Mouse (Mus musculus) heart, postnatal 36 days (tissue): ENCODE data around the gene Gm20388. TPM values are rescaled to one million over a fixed set of nuclear protein-coding genes. Genes with fewer than 3 reads are reported as not detected.
A peak's percentile ranks its signal among the peaks of the same experiment; 100 is the strongest.

Experiments
- DNase-seq, 2 experiments: peaks; one replicate each; pipeline ENCODE4 v3.0.0; 2021 to 2022
- intact Hi-C: fragments of 180-260 bp; cut with DNase I; formaldehyde crosslinking; loops from one replicate; pipeline ENCODE4 v1.15.1; 2025
- total RNA-seq, 2 experiments: library from RNA; stranded (reverse); gene quantifications; 2 replicates each; pipeline ENCODE4 v1.2.3; 2021

The Gm20388 gene
- total RNA-seq, 2 experiments from 2014 or later = 3.5 to 4.9 TPM

DNA sequence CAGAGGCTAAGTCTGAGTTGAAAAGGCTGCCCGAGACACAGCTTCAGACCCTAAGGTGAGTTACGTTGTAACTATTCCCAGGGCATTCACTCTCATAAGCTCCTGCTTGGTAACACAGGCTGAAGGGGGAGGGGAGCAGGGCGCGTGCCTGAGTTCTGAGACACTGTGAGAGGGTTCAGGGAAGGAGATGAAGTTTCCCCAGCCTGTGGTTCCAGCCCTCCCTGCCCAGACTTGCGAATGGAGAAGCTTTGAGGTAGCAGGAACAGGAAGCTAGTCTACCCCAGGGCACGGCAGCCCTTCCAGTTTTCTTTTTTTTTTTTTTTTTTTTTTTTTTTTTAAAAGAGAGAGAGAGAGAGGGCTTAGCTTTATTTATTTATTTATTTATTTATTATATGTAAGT, 1950.6 kb downstream of the Gm20388 start:
- intact Hi-C loops = no loop called here
- no peak for DNase-seq

DNA sequence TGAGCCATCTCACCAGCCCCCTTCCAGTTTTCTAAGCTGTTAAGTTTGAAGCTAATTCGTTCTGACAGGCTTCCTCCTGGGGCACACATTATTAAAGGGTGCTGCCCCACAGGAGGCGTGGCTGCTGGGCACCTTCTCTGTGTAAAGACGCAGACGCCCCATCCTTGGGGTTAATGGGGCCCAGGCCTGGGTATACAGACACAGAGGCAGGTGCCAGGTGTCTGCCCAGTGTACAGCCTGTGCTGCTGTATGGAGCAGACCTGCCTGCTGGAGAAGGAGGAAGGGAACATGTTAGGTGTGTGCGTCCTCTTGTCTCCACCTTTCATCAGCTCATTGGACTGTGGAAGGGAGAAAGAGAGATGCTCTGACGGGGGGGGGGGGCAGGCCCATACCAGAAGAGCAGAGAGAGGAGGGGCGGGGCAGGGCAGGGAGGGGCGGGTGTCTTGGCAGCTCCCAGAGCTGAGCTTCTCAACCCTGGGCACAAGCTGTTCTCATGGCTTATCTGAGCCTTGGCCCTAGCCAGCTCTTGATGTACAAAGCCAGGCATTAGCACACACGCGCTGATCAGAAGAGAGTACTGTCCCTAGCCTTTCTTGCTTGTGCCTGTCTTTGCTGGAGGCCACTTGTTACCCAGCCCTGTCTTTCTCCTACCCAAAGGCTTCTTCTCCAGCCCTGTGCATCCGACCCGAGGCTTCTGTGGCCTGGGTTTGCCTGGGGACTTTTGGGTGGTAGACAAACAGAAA, 1951.3 kb downstream of the Gm20388 start:
- peak; percentile 16 to 35 for DNase-seq
- intact Hi-C loops = no loop called here

DNA sequence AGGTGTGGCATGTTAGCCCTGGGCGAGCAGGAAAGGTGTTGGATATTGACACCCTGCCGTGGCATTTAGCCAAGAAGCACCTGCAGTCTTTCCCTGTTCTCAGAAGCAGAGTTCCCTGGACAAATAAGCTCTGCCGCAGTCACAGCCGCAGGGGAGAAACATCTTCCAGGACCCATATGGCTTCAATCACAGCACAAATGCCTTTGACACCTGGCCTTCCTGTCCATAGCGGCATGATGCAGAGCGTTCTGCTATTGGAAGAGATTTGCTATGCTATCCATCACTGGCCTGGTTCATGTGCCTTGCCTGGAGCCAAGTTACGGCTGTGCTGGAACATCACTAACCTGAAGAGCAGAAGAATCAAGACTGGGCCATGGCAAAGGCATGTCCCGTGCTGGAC, 1954.7 kb downstream of the Gm20388 start:
- intact Hi-C loops = no loop called here
- no peak for DNase-seq

GRCm38 (mm10) chr8:121868196-121868595, 1957.6 kb downstream of the Gm20388 start:
- intact Hi-C loops = no loop called here
- no peak for DNase-seq

DNA sequence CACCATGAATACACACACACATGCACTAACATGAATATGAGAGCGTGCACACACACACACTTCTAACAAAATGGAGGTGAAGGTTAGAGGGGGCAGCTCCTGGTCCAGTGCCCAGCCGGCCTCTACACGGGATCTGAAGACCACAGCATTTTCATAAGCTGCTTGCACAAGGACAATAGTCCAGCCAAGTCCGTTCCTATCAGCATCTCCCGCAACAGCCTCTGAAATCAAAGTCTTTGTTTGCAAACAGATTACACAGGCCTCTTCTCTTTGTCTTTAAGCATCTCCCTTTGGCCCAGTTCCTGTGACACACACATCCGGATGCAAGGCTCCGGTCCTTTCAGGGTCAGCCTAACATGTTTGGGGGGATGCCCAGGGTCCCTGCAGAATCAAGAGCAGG, 1958.3 kb downstream of the Gm20388 start:
- intact Hi-C loops = no loop called here
- no peak for DNase-seq

DNA sequence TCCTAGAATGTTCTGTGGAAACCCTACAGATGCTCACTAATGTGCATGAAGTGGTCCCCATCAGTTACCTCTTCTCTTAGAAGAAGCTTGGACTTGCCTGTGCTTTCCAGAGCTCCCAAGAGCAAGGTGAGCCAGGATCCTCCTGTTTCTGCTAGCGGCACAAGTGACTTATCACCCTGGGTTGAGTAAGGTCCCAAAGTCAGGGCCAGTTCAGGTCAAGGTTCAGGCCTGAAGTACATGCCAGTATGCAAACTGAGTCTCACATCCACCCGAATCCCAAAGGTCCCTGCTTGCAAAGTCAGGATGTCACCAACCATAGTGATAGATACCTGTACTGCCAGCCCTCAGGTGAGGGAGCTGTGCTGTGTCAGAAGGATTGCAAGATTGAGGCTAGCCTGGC, 1959.5 kb downstream of the Gm20388 start:
- intact Hi-C loops = no loop called here
- DNase-seq = no peak

- DNase-seq = no peak
- intact Hi-C loops = no loop called here
Measured at GRCm38 (mm10) chr8:121871833-121872440, 1961.3 kb downstream of the Gm20388 start.

DNA sequence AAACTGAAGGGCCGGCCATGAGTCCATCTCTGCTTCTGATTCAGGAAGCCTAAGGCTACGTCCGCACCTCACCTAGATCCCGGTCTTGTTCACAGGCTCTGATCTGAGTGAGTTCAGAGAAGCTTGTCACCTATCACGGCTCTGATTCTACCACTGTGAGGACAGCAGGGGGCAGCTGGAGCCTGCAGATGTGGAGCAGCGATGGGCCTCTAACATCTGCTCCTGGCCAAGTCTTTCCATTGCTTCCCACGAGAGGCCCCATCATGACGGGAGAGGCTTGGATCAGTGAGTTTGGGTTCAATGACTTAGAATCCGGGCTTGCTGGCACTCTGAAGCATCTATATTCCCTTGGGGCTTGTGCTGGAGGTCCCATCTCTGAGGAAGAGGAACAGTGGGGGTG, 1963.4 kb downstream of the Gm20388 start:
- peak; percentile 59 to 60 for DNase-seq
- intact Hi-C loops = loop anchor here (1.0 kb wide), 2 partner anchors 35 to 51 kb away; no protein-coding TSS in a partner anchor

DNA sequence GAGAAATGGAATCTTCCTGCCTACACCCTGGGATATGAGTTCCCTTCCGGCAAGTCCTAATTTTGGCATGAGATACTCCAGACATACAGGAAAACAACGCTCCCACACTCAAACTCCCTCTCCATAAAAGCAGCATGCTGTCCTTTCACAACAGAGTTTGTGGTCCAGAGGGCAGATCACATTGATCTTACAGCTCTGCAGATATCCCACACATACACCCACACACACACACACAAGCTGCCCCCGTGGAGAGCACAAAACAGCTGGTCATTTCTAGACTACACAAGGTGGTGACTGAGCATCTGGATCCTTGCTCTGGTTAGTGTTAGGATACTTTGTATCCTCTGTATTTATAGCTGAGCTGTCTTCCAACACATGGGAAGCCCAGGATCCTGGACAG, 1964.4 kb downstream of the Gm20388 start:
- no peak for DNase-seq
- intact Hi-C loops = no loop called here

- no peak for DNase-seq
Measured at GRCm38 (mm10) chr8:121875517-121875916, 1964.9 kb downstream of the Gm20388 start.

GRCm38 (mm10) chr8:121877212-121877611, 1966.6 kb downstream of the Gm20388 start:
- no peak for DNase-seq
- intact Hi-C loops = no loop called here

More at GRCm38 (mm10) chr8:121875517-121875916, 1964.9 kb downstream of the Gm20388 start:
- intact Hi-C loops = no loop called here

DNA sequence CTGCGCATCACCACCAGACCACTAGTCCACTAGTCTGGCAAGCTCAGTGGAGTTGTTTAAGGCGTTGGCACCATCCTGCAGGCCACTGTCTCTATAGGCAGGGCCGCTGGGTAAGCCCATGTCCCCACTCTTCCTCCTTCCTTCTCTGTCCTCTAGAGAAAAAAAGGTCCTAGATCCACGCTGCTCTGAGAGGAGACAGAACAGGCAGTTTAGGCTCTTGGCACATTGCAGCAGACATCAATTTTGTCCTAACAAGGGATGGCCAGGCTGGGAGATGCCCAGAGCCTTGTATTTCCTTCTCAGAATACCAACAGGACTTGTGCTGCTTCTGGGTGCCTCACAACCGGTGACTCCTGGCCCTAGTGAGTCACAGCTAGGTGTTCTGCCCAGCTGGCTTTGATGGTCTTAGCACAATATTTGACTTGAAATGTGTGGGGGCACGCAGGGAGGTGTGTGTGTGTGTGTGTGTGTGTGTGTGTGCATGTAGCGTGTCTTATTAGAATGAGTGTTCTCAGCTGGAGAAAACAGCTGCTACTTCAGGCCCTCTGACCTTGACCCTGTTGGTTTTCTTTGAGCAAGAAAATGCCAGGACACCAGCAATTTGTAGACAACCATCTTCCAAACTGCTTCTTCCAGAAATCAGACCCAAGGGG, 1967.3 kb downstream of the Gm20388 start:
- intact Hi-C loops = no loop called here
- no peak for DNase-seq

GRCm38 (mm10) chr8:121879712-121880111, 1969.1 kb downstream of the Gm20388 start:
- intact Hi-C loops = no loop called here

DNA sequence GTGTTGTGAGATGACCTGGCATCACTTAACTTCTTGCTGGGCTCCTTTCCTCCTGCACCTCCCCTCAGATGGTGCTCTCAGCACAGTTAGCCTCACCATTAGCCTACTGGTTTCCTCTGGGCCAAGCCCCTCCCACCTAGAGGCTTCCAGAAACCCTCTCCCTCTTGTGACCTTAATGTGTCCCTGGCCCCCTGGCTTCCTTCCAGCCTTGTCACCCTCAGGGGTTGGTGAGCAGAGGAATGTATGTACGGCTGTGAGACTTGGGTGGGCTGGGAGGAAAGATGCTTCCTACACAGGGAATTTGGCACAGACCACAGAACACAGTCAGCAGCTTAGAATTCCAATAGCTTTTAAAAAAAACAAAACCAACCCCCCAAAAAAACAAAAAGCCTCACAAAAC, 1970.2 kb downstream of the Gm20388 start:
- DNase-seq = no peak
- intact Hi-C loops = no loop called here

More at GRCm38 (mm10) chr8:121879712-121880111, 1969.1 kb downstream of the Gm20388 start:
- no peak for DNase-seq

GRCm38 (mm10) chr8:121881921-121882320, 1971.3 kb downstream of the Gm20388 start:
- DNase-seq = no peak
- intact Hi-C loops = no loop called here

GRCm38 (mm10) chr8:121884181-121884580, 1973.5 kb downstream of the Gm20388 start:
- no peak for DNase-seq
- intact Hi-C loops = no loop called here

GRCm38 (mm10) chr8:121885001-121885400, 1974.4 kb downstream of the Gm20388 start:
- intact Hi-C loops = no loop called here
- no peak for DNase-seq

- DNase-seq = no peak
- intact Hi-C loops = no loop called here
Measured at GRCm38 (mm10) chr8:121885433-121885832, 1974.8 kb downstream of the Gm20388 start.

GRCm38 (mm10) chr8:121887547-121887946, 1976.9 kb downstream of the Gm20388 start:
- DNase-seq = no peak
- intact Hi-C loops = no loop called here

- DNase-seq = no peak
- intact Hi-C loops = no loop called here
Measured at GRCm38 (mm10) chr8:121889317-121889716, 1978.7 kb downstream of the Gm20388 start.
